Mouse (Mus musculus) kidney, adult 2 months (tissue): ENCODE measurements around the gene Tmem72.

Source experiments
- CTCF ChIP-seq: fragments of 200-500 bp; conservative IDR thresholded peaks from 2 replicates; pipeline ENCODE4 v1.5.1; 2011; ENCODE audit warnings: low read depth, mild to moderate bottlenecking, control low read depth, low read length, moderate library complexity, mixed read lengths; ENCODE audit not compliant: insufficient read depth, insufficient read length
- POLR2A ChIP-seq: fragments of 200-500 bp; IDR thresholded peaks from one replicate; pipeline ENCODE4 v1.6.1; 2011; ENCODE audit warnings: low read depth, low read length, control low read depth

DNA sequence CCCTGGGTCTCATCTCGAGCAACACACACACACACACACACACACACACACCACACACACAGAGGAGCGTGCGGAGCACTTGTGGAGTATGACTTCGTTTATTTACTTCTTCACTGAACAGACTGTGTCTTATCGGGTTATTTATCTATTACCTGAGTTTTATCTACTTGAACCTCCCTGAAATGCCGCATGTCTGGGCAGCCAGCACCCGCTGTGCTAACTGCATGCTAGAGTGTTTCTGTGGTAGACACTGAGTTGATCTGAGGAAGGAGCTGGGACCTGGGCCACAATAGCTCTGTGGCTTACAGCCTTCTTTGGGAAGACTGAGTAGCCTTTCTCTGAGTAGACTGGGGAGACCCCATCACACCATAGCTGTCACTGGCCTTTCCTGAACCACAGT lies 1.1 kb upstream of the Tmem72 start:
- TF ChIP-seq CTCF (no peak), POLR2A (no peak)
